Mouse (Mus musculus) liver, embryonic 11.5 days (tissue): ENCODE results near the gene Trmt61a. TPM values are rescaled to one million over a fixed set of nuclear protein-coding genes. Genes with fewer than 3 reads are reported as not detected.
A peak's percentile ranks its signal among the peaks of the same experiment; 100 is the strongest.

Experiments
- ATAC-seq: fragments of 200-750 bp; cut with Nextera tagmentation; replicated peaks from 2 replicates; pipeline ENCODE4 v1.8.0; 2017; ENCODE audit warnings: moderate number of reproducible peaks, mild to moderate bottlenecking, moderate TSS enrichment, moderate library complexity; ENCODE audit not compliant: low FRiP score
- DNase-seq: peaks from one replicate; pipeline ENCODE4 v3.0.0-alpha.2; 2017; ENCODE audit warnings: low spot score
- H3K27ac ChIP-seq: fragments of 300-500 bp; sonication (generic); 2 replicates; pipeline ENCODE4 v1.5.1; 2014; ENCODE audit warnings: mild to moderate bottlenecking, low read depth, low read length, control low read depth
- H3K27me3 ChIP-seq: fragments of 300-500 bp; sonication (generic); replicated peaks from 2 replicates; pipeline ENCODE4 v1.6.1; 2014; ENCODE audit warnings: low read length, mixed read lengths; ENCODE audit not compliant: control insufficient read depth, insufficient read depth
- H3K36me3 ChIP-seq: fragments of 300-500 bp; sonication (generic); 2 replicates; pipeline ENCODE4 v1.6.1; 2014; ENCODE audit warnings: mild to moderate bottlenecking, low read length, moderate library complexity, mixed read lengths; ENCODE audit not compliant: control insufficient read depth, insufficient read depth
- H3K4me1 ChIP-seq: fragments of 300-500 bp; sonication (generic); replicated peaks from 2 replicates; pipeline ENCODE4 v1.6.1; 2014; ENCODE audit warnings: low read length, mixed read lengths; ENCODE audit not compliant: control insufficient read depth, insufficient read depth
- H3K4me2 ChIP-seq: fragments of 300-500 bp; sonication (generic); 2 replicates; pipeline ENCODE4 v1.6.1; 2014; ENCODE audit warnings: mild to moderate bottlenecking, control low read depth, moderate library complexity
- H3K4me3 ChIP-seq: fragments of 300-500 bp; sonication (generic); 2 replicates; pipeline ENCODE4 v1.5.1; 2014; ENCODE audit warnings: low read depth, low read length, control low read depth
- H3K9ac ChIP-seq: fragments of 300-500 bp; sonication (generic); 2 replicates; pipeline ENCODE4 v1.6.1; 2014; ENCODE audit warnings: low read depth, low read length, control low read depth
- H3K9me3 ChIP-seq: fragments of 300-500 bp; sonication (generic); 2 replicates; pipeline ENCODE4 v1.6.1; 2016; ENCODE audit warnings: low read length, inconsistent platforms, mixed read lengths; ENCODE audit not compliant: control insufficient read depth
- WGBS: fragments of 180-500 bp; shearing (Covaris S2); extraction: QIAGEN DNeasy Blood & Tissue Kit; methylation state at CpG from one replicate; pipeline ENCODE4 v1.1.7; 2014; 5-methylcytosine and 5-hydroxymethylcytosine counted together
- polyA plus RNA-seq: library from polyadenylated mRNA; unstranded; fragments of >200 nt; fragmentation: Nextera tagmentation; extraction: Ambion mirVana; gene quantifications from 2 replicates; pipeline ENCODE4 v1.2.1, GENCODE M21; 2014

Trmt61a gene
- polyA plus RNA-seq, 1 experiment from 2014 or later: 21.0 TPM

DNA sequence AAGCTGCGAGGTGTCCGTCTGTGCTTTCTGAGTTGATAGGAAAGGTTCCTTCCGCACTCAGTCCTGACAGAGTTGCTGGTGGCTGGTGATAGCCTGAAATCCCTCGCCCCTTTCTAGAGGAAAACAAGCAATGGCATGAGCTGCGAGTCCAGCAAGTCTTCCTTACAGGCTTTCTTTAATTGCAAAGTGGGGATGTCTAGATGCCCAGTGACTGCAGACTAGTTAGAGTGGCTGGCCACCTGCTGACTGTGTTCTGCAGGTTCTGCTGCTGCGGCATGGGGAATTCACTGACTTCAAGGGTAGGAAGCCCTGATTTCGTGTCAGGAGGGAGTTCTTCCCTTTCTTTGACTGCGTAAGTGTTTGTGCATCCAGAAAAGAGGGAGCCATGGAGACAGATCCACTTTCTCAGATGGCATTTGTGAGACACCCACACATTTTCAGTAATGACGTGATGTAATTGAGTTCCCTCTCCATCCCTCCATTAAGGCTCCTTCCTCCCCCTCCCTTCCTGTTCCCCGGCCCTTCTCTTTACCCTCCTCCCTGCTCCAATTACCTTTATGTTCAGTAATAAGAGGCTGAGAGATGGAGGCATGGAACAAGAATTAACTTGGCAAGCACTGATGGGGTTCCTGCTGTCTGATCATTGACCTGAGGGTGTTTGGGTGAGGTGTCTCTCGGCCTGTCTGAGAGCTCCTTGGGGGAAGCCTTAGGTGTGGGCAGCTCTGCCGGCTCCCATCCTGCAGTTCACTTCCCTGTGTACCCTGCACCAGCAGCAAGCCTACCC, 47.6 kb downstream of the Trmt61a start:
- Histone ChIP-seq H3K27me3 (no peaks in the 10 kb centered on the region), H3K4me1 (no peaks in the 10 kb centered on the region), H3K4me3 (no peak overlapping the region), H3K27ac (no peak overlapping the region), H3K36me3 (peaks cover 10% of the 10 kb centered on the region; the same call in 1 of the 2 replicates), H3K4me2 (no peak overlapping the region), H3K9ac (no peak overlapping the region), H3K9me3 (no peaks in the 10 kb centered on the region)
- no peak for ATAC-seq
- DNase-seq: no peak
- 76% methylated on average over 12 of the region's 12 CpGs for WGBS

DNA sequence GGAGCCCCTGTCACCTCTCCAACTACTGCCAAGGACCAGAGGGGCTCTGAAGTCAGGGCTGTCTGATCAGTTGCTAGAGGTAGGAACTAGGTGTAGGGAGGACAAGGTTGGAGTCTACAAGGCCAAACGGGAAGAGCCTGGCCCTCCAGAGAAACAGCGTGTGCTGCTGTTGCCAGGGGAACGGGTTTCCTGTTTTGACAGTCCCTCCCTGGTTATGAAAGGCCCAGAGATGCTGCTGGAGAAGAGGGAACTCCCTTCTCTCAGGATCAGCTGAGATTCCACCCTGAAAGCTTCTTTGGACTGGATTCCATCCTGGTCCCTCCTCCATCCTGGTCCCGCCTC, 48.2 kb downstream of the Trmt61a start:
- no peak overlapping the region for H3K4me2 ChIP-seq
- H3K27me3 ChIP-seq: no peaks in the 10 kb centered on the region
- H3K27ac ChIP-seq: no peak overlapping the region
- H3K9me3 ChIP-seq: no peaks in the 10 kb centered on the region
- H3K9ac ChIP-seq: no peak overlapping the region
- no peak for DNase-seq
- peaks cover 10% of the 10 kb centered on the region; the same call in 1 of the 2 replicates for H3K36me3 ChIP-seq
- 65% methylated on average over 4 of the region's 4 CpGs for WGBS
- H3K4me1 ChIP-seq: no peaks in the 10 kb centered on the region
- no peak overlapping the region for H3K4me3 ChIP-seq
- ATAC-seq: no peak

DNA sequence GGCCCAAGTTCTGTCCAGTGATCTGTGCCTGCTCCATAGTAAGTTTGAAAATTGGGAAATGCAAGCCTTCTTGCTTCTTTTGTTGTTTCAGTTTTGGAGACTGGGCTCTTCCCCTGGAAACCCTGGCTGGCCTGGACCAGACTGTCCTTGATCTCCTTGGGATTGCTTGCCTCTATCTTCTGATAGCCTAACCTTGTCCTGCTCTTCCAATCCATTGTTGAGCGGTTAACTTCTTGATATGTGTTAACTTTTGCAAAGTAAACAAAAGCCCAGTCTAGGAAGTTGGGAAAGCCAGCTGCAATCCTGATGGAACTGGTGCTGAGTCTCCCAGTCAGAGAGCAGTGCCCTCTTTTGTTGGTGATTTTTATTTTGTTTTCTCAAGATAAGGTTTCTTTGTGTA, 50.1 kb downstream of the Trmt61a start:
- H3K36me3 ChIP-seq: peaks cover 10% of the 10 kb centered on the region; the same call in 1 of the 2 replicates
- DNase-seq: no peak
- peaks cover 7% of the 10 kb centered on the region; the same call in 1 of the 2 replicates for H3K4me1 ChIP-seq
- H3K27ac ChIP-seq: no peak overlapping the region
- H3K9ac ChIP-seq: no peak overlapping the region
- H3K4me3 ChIP-seq: no peak overlapping the region
- H3K4me2 ChIP-seq: no peak overlapping the region
- H3K27me3 ChIP-seq: no peaks in the 10 kb centered on the region
- no peak for ATAC-seq
- H3K9me3 ChIP-seq: no peaks in the 10 kb centered on the region
- 85% methylated on average over 1 of the region's 1 CpGs for WGBS

DNA sequence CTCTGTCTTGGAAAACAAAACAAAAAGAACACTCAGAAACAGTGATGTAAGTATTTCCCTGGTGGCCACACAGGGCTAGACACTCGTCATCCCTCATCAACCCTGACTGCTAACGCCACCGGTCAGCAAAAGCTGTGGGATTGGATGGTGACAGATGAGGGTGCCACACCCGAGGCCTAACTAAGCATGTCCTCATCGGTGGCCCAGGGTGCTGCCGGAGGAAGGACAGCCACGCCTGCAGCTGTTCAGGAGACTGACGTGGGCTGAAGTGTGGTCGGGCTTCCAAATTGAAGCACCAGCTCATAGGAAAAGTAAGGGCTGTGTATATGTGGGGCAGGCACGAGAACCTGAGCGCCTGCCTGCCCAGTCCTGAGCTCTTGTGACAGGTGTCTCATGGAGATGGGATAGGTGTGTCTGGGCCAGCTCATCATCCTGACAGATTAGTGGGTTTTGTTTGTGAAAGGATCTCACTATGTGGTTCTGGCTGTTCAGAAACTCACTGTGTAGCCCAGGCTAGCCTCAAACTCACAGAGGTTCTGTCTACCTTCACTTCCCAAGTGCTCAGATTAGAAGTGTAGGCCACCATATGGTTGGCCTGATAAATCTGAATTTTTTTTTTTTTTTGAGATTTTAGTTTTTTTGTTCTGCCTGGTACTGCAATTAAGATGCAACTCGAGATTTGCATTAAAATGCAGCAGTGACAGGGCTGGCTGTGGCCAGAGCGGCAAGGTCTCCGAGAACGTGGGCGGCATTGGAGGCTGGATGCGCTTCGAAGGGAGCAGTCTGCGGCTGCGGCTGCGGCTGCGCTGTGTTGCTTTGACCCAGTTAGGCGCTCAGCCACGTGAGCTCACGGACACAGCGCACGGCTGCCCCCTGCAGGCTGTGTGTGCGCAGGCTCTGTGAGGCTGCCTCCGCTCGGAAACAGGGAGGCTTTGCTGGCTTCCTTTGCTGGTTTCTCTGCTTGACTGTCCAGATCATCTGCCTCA, 54.2 kb downstream of the Trmt61a start:
- DNase-seq (peak; percentile 78), ATAC-seq (peak; percentile 88)
- H3K9ac ChIP-seq: no peak overlapping the region
- peak overlapping the region; percentile 51 for H3K4me2 ChIP-seq
- peaks cover 5% of the 10 kb centered on the region; the same call in 1 of the 2 replicates for H3K36me3 ChIP-seq
- peaks cover 7% of the 10 kb centered on the region; the same call in 1 of the 2 replicates for H3K4me1 ChIP-seq
- no peak overlapping the region for H3K27ac ChIP-seq
- H3K27me3 ChIP-seq: no peaks in the 10 kb centered on the region
- no peaks in the 10 kb centered on the region for H3K9me3 ChIP-seq
- no peak overlapping the region for H3K4me3 ChIP-seq
- WGBS: 30% methylated on average over 30 of the region's 30 CpGs

DNA sequence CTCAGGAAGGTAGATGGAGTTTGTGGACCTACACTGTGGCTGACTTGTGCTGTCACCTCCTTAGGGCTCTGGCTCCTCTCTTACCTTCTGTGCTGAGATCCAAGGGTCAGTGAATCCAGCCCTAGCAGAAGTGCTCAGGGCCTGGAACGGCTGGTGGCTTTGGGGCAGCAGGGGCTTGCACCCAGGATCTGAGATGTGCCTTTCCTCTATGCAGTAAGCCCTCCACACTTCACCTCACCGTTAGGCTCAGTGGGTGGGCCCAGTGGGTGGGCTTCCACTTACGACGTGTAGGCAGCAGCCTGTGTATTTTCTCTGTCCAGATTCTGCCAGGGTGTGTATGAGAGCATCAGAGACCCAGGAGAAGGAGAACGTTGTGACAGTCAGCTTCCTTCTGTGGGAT, 55.0 kb downstream of the Trmt61a start:
- no peaks in the 10 kb centered on the region for H3K27me3 ChIP-seq
- peaks cover 2% of the 10 kb centered on the region; the same call in 1 of the 2 replicates for H3K36me3 ChIP-seq
- no peak overlapping the region; the same call in 1 of the 2 replicates for H3K4me2 ChIP-seq
- H3K9me3 ChIP-seq: no peaks in the 10 kb centered on the region
- H3K4me3 ChIP-seq: no peak overlapping the region
- peak; percentile 18; the same call in 1 of the 2 replicates for ATAC-seq
- 59% methylated on average over 5 of the region's 5 CpGs for WGBS
- peaks cover 7% of the 10 kb centered on the region; the same call in 1 of the 2 replicates for H3K4me1 ChIP-seq
- no peak for DNase-seq
- H3K27ac ChIP-seq: no peak overlapping the region
- H3K9ac ChIP-seq: no peak overlapping the region

Other genes starting within 250 kb of the Trmt61a start
- 107 TPM in 2 replicates for gene Tnfaip2, start 235.6 kb upstream of the Trmt61a start, polyA plus RNA-seq
- 4.9 and 5.6 TPM in 2 replicates for gene Gm266, start 192.3 kb upstream of the Trmt61a start, polyA plus RNA-seq
- gene Eif5, start 140.1 kb upstream of the Trmt61a start, polyA plus RNA-seq: 623 and 628 TPM in 2 replicates
- 36.9 and 38.6 TPM in 2 replicates for gene Mark3, start 103.6 kb upstream of the Trmt61a start, polyA plus RNA-seq
- 91.3 and 94.1 TPM in 2 replicates for gene Ckb, start 5.8 kb upstream of the Trmt61a start, polyA plus RNA-seq
- 41.0 and 44.7 TPM in 2 replicates for gene Bag5, start 35.2 kb downstream of the Trmt61a start, polyA plus RNA-seq
- gene Apopt1, start 35.2 kb downstream of the Trmt61a start, polyA plus RNA-seq: 60.3 and 67.7 TPM in 2 replicates
- 56.8 and 59.3 TPM in 2 replicates for gene Klc1, start 80.7 kb downstream of the Trmt61a start, polyA plus RNA-seq
- gene Xrcc3, start 135.8 kb downstream of the Trmt61a start, polyA plus RNA-seq: 20.0 and 20.9 TPM in 2 replicates
- 95.5 and 95.6 TPM in 2 replicates for gene Zfyve21, start 136.1 kb downstream of the Trmt61a start, polyA plus RNA-seq
- 10.8 TPM in 2 replicates for gene Ppp1r13b, start 230.0 kb downstream of the Trmt61a start, polyA plus RNA-seq